Mouse (Mus musculus) hindbrain, embryonic 15.5 days (tissue): ENCODE data around the gene Tomm5. TPM values are rescaled to one million over a fixed set of nuclear protein-coding genes. Genes with fewer than 3 reads are reported as not detected.
"Not testable (repeated sequence)": the region's sequence is repeated elsewhere in the genome, so short reads cannot be mapped to it uniquely, and the experiment has no call there.

ENCODE experiments used
- ATAC-seq: fragments of 200-750 bp; cut with Nextera tagmentation; 2 replicates; pipeline ENCODE4 v1.8.0; 2017; ENCODE audit warnings: low read depth, moderate number of reproducible peaks, moderate TSS enrichment; ENCODE audit not compliant: low FRiP score
- H3K27ac ChIP-seq: fragments of 300-500 bp; sonication (generic); replicated peaks from 2 replicates; pipeline ENCODE4 v1.5.1; 2015; ENCODE audit warnings: mild to moderate bottlenecking, inconsistent platforms
- H3K27me3 ChIP-seq: fragments of 300-500 bp; sonication (generic); 2 replicates; pipeline ENCODE4 v1.6.1; 2015; ENCODE audit warnings: control low read depth, inconsistent platforms
- H3K36me3 ChIP-seq: fragments of 300-500 bp; sonication (generic); 2 replicates; pipeline ENCODE4 v1.6.1; 2015; ENCODE audit warnings: control low read depth, inconsistent platforms
- H3K4me1 ChIP-seq: fragments of 300-500 bp; sonication (generic); replicated peaks from 2 replicates; pipeline ENCODE4 v1.6.1; 2015; ENCODE audit warnings: control low read depth, inconsistent platforms
- H3K4me2 ChIP-seq: fragments of 300-500 bp; sonication (generic); 2 replicates; pipeline ENCODE4 v1.6.1; 2015; ENCODE audit warnings: moderate library complexity, mild to moderate bottlenecking, inconsistent platforms
- H3K4me3 ChIP-seq: fragments of 300-500 bp; sonication (generic); 2 replicates; pipeline ENCODE4 v1.5.1; 2015; ENCODE audit warnings: mild to moderate bottlenecking, inconsistent platforms
- H3K9ac ChIP-seq: fragments of 300-500 bp; sonication (generic); 2 replicates; pipeline ENCODE4 v1.6.1; 2015; ENCODE audit warnings: inconsistent platforms
- H3K9me3 ChIP-seq: fragments of 300-500 bp; sonication (generic); 2 replicates; pipeline ENCODE4 v1.6.1; 2016; ENCODE audit warnings: control low read depth, inconsistent platforms
- WGBS: fragments of 180-500 bp; shearing (Covaris S2); methylation state at CpG from one replicate; pipeline ENCODE4 v1.1.7; 2015; 5-methylcytosine and 5-hydroxymethylcytosine counted together
- polyA plus RNA-seq: library from polyadenylated mRNA; unstranded; fragments of >200 nt; fragmentation: Nextera tagmentation; extraction: Ambion mirVana; gene quantifications from 2 replicates; pipeline ENCODE4 v1.2.1, GENCODE M21; 2015

Tomm5 gene
- polyA plus RNA-seq, 1 experiment from 2014 or later, result 159 TPM

- not testable (repeated sequence) for H3K4me3 ChIP-seq, ATAC-seq, H3K4me1 ChIP-seq, H3K9me3 ChIP-seq, H3K4me2 ChIP-seq, H3K27ac ChIP-seq, H3K9ac ChIP-seq, H3K27me3 ChIP-seq
- peaks cover 21% of the 10 kb centered on the region for H3K36me3 ChIP-seq
- WGBS, result 92% methylated on average over 1 of the region's 1 CpGs
Measured at GRCm38 (mm10) chr4:45063836-45064235, 44.1 kb downstream of the Tomm5 start.

DNA sequence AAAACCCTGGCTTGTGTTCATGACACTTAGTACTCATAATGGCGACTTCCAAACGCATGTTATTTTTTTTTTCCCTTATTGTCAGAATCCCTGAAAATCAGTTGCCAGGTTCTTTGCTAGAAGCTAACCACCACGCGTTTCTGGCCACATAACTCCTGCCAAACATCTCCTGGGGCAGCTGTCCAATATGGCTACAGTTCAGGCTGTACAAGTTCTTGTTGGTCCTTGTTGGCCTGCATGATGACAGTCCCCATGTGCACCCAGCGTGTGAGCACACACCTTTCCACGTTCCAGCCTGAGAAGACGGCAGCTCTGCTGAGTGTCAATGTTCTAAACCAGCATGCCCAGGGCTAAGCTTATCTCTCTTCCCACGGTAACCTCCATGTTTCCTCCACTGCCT is 52.5 kb downstream of the Tomm5 start:
- H3K9ac ChIP-seq, result no peak overlapping the region
- ATAC-seq, result no peak
- H3K36me3 ChIP-seq, result peaks cover 38% of the 10 kb centered on the region
- H3K27ac ChIP-seq, result no peak overlapping the region
- no peaks in the 10 kb centered on the region for H3K9me3 ChIP-seq
- H3K4me2 ChIP-seq, result no peak overlapping the region
- no peaks in the 10 kb centered on the region for H3K27me3 ChIP-seq
- no peak overlapping the region for H3K4me3 ChIP-seq
- 85% methylated on average over 8 of the region's 8 CpGs for WGBS
- no peaks in the 10 kb centered on the region for H3K4me1 ChIP-seq

Other genes starting within 250 kb of the Tomm5 start
- gene Grhpr, start 126.7 kb downstream of the Tomm5 start, polyA plus RNA-seq, result 27.0 and 29.2 TPM in 2 replicates
- gene Zbtb5, start 95.7 kb downstream of the Tomm5 start, polyA plus RNA-seq, result 39.6 and 41.7 TPM in 2 replicates
- gene Polr1e, start 89.5 kb downstream of the Tomm5 start, polyA plus RNA-seq, result 33.9 and 36.7 TPM in 2 replicates
- 17.2 and 19.0 TPM in 2 replicates for gene Fbxo10, start 23.5 kb downstream of the Tomm5 start, polyA plus RNA-seq
- gene Frmpd1, start 76.8 kb upstream of the Tomm5 start, polyA plus RNA-seq, result 2.3 and 2.9 TPM in 2 replicates
- 22.9 and 23.3 TPM in 2 replicates for gene Trmt10b, start 189.0 kb upstream of the Tomm5 start, polyA plus RNA-seq
- 7.7 and 8.3 TPM in 2 replicates for gene Dcaf10, start 234.0 kb upstream of the Tomm5 start, polyA plus RNA-seq
- gene Exosc3, start 234.6 kb upstream of the Tomm5 start, polyA plus RNA-seq, result 32.9 and 34.1 TPM in 2 replicates